Mouse (Mus musculus) limb, embryonic 15.5 days (tissue): Measurements from ENCODE around the gene Rora. TPM values are rescaled to one million over a fixed set of nuclear protein-coding genes. Genes with fewer than 3 reads are reported as not detected.

Experiments used
- ATAC-seq: fragments of 200-750 bp; cut with Nextera tagmentation; 2 replicates; pipeline ENCODE4 v1.8.0; 2017; ENCODE audit warnings: low read depth, moderate TSS enrichment; ENCODE audit not compliant: insufficient number of reproducible peaks, low FRiP score, low TSS enrichment
- H3K27ac ChIP-seq: fragments of 300-500 bp; sonication (generic); 2 replicates; pipeline ENCODE4 v1.5.1; 2015; ENCODE audit warnings: moderate library complexity, mild to moderate bottlenecking, inconsistent platforms
- H3K27me3 ChIP-seq: fragments of 300-500 bp; sonication (generic); 2 replicates; pipeline ENCODE4 v1.6.1; 2015; ENCODE audit warnings: inconsistent platforms
- H3K36me3 ChIP-seq: fragments of 300-500 bp; sonication (generic); 2 replicates; pipeline ENCODE4 v1.6.1; 2015; ENCODE audit warnings: inconsistent platforms
- H3K4me1 ChIP-seq: fragments of 300-500 bp; sonication (generic); 2 replicates; pipeline ENCODE4 v1.6.1; 2015; ENCODE audit warnings: inconsistent platforms
- H3K4me2 ChIP-seq: fragments of 300-500 bp; sonication (generic); 2 replicates; pipeline ENCODE4 v1.6.1; 2015; ENCODE audit warnings: mild to moderate bottlenecking, inconsistent platforms
- H3K4me3 ChIP-seq: fragments of 300-500 bp; sonication (generic); 2 replicates; pipeline ENCODE4 v1.5.1; 2015; ENCODE audit warnings: mild to moderate bottlenecking, inconsistent platforms
- H3K9ac ChIP-seq: fragments of 300-500 bp; sonication (generic); 2 replicates; pipeline ENCODE4 v1.6.1; 2015; ENCODE audit warnings: inconsistent platforms
- H3K9me3 ChIP-seq: fragments of 300-500 bp; sonication (generic); 2 replicates; pipeline ENCODE4 v1.6.1; 2016; ENCODE audit warnings: inconsistent platforms
- WGBS: fragments of 180-500 bp; shearing (Covaris S2); methylation state at CpG from one replicate; pipeline ENCODE4 v1.1.7; 2015; 5-methylcytosine and 5-hydroxymethylcytosine counted together
- polyA plus RNA-seq: library from polyadenylated mRNA; unstranded; fragments of >200 nt; fragmentation: Nextera tagmentation; extraction: Ambion mirVana; gene quantifications from 2 replicates; pipeline ENCODE4 v1.2.1, GENCODE M21; 2015

Rora gene
- polyA plus RNA-seq, 1 experiment from 2014 or later = 25.4 TPM

GRCm38 (mm10) chr9:68694889-68695495 lies 41.4 kb downstream of the Rora start:
- no peak overlapping the region for H3K9ac ChIP-seq
- no peaks in the 10 kb centered on the region for H3K36me3 ChIP-seq
- no peaks in the 10 kb centered on the region for H3K27me3 ChIP-seq
- no peaks in the 10 kb centered on the region for H3K9me3 ChIP-seq
- no peak overlapping the region for H3K4me3 ChIP-seq
- H3K27ac ChIP-seq = 0 out of 2 replicates have a peak overlapping the region, but pooled peaks have one; percentile 1
- H3K4me1 ChIP-seq = peaks cover 14% of the 10 kb centered on the region
- WGBS = 13% methylated on average over 4 of the region's 4 CpGs
- H3K4me2 ChIP-seq = no peak overlapping the region
- no peak for ATAC-seq

- no peak for ATAC-seq
- H3K9ac ChIP-seq = no peak overlapping the region
- WGBS = 25% methylated on average over 16 of the region's 16 CpGs
These were observed 41.9 kb downstream of the Rora start for GRCm38 (mm10) chr9:68695496-68695969.

GRCm38 (mm10) chr9:68696425-68696956 lies 42.9 kb downstream of the Rora start:
- H3K36me3 ChIP-seq = no peaks in the 10 kb centered on the region
- H3K27ac ChIP-seq = no peak overlapping the region
- no peak overlapping the region for H3K9ac ChIP-seq
- H3K4me1 ChIP-seq = peaks cover 14% of the 10 kb centered on the region
- WGBS = 82% methylated on average over 3 of the region's 3 CpGs
- ATAC-seq = no peak
- no peak overlapping the region for H3K4me3 ChIP-seq
- H3K9me3 ChIP-seq = no peaks in the 10 kb centered on the region
- no peak overlapping the region for H3K4me2 ChIP-seq
- H3K27me3 ChIP-seq = no peaks in the 10 kb centered on the region

More at GRCm38 (mm10) chr9:68695496-68695969, 41.9 kb downstream of the Rora start:
- Histone ChIP-seq H3K4me2 (no peak overlapping the region), H3K36me3 (no peaks in the 10 kb centered on the region), H3K27me3 (no peaks in the 10 kb centered on the region), H3K4me1 (peaks cover 14% of the 10 kb centered on the region), H3K4me3 (no peak overlapping the region), H3K9me3 (no peaks in the 10 kb centered on the region), H3K27ac (no peak overlapping the region)

- ATAC-seq = no peak
- peaks cover 14% of the 10 kb centered on the region for H3K4me1 ChIP-seq
- H3K9me3 ChIP-seq = no peaks in the 10 kb centered on the region
- H3K36me3 ChIP-seq = no peaks in the 10 kb centered on the region
- H3K27ac ChIP-seq = no peak overlapping the region
- no peak overlapping the region for H3K4me3 ChIP-seq
- no peak overlapping the region for H3K4me2 ChIP-seq
- no peaks in the 10 kb centered on the region for H3K27me3 ChIP-seq
- WGBS = 73% methylated on average over 1 of the region's 1 CpGs
- no peak overlapping the region for H3K9ac ChIP-seq
These were observed 45.8 kb downstream of the Rora start for GRCm38 (mm10) chr9:68699341-68699740.

GRCm38 (mm10) chr9:68699856-68700255 lies 46.3 kb downstream of the Rora start:
- WGBS = 61% methylated on average over 4 of the region's 4 CpGs

GRCm38 (mm10) chr9:68707636-68708035 lies 54.0 kb downstream of the Rora start:
- no peaks in the 10 kb centered on the region for H3K27me3 ChIP-seq
- no peak overlapping the region for H3K27ac ChIP-seq
- H3K4me2 ChIP-seq = no peak overlapping the region
- no peaks in the 10 kb centered on the region for H3K36me3 ChIP-seq
- no peaks in the 10 kb centered on the region for H3K4me1 ChIP-seq
- no peak overlapping the region for H3K4me3 ChIP-seq
- H3K9me3 ChIP-seq = no peaks in the 10 kb centered on the region
- ATAC-seq = no peak
- WGBS = 61% methylated on average over 5 of the region's 5 CpGs
- H3K9ac ChIP-seq = no peak overlapping the region

More at GRCm38 (mm10) chr9:68699856-68700255, 46.3 kb downstream of the Rora start:
- no peak for ATAC-seq
- no peak overlapping the region for H3K4me3 ChIP-seq
- H3K4me2 ChIP-seq = no peak overlapping the region
- no peaks in the 10 kb centered on the region for H3K9me3 ChIP-seq
- no peak overlapping the region for H3K9ac ChIP-seq
- H3K27ac ChIP-seq = no peak overlapping the region
- no peaks in the 10 kb centered on the region for H3K36me3 ChIP-seq
- no peaks in the 10 kb centered on the region for H3K27me3 ChIP-seq
- peaks cover 12% of the 10 kb centered on the region for H3K4me1 ChIP-seq

- no peaks in the 10 kb centered on the region for H3K4me1 ChIP-seq
- no peaks in the 10 kb centered on the region for H3K27me3 ChIP-seq
- no peak for ATAC-seq
- H3K9me3 ChIP-seq = no peaks in the 10 kb centered on the region
- WGBS = 67% methylated on average over 8 of the region's 8 CpGs
- H3K27ac ChIP-seq = no peak overlapping the region
- H3K4me2 ChIP-seq = no peak overlapping the region
- H3K9ac ChIP-seq = no peak overlapping the region
- H3K4me3 ChIP-seq = no peak overlapping the region
- H3K36me3 ChIP-seq = no peaks in the 10 kb centered on the region
These were observed 55.6 kb downstream of the Rora start for GRCm38 (mm10) chr9:68709232-68709631.

GRCm38 (mm10) chr9:68710893-68711654 lies 57.5 kb downstream of the Rora start:
- H3K4me3 ChIP-seq = no peak overlapping the region
- no peak overlapping the region for H3K9ac ChIP-seq
- H3K27ac ChIP-seq = no peak overlapping the region
- no peaks in the 10 kb centered on the region for H3K9me3 ChIP-seq
- H3K4me1 ChIP-seq = no peaks in the 10 kb centered on the region
- WGBS = 68% methylated on average over 14 of the region's 14 CpGs
- H3K27me3 ChIP-seq = no peaks in the 10 kb centered on the region
- no peak for ATAC-seq
- no peaks in the 10 kb centered on the region for H3K36me3 ChIP-seq
- H3K4me2 ChIP-seq = no peak overlapping the region

GRCm38 (mm10) chr9:68716961-68717360 lies 63.4 kb downstream of the Rora start:
- Histone ChIP-seq H3K4me1 (no peaks in the 10 kb centered on the region), H3K27me3 (no peaks in the 10 kb centered on the region), H3K9me3 (no peaks in the 10 kb centered on the region), H3K36me3 (no peaks in the 10 kb centered on the region), H3K9ac (no peak overlapping the region), H3K27ac (no peak overlapping the region), H3K4me3 (no peak overlapping the region), H3K4me2 (no peak overlapping the region)
- WGBS = 22% methylated on average over 5 of the region's 5 CpGs
- no peak for ATAC-seq

- H3K4me3 ChIP-seq = no peak overlapping the region
- H3K27me3 ChIP-seq = no peaks in the 10 kb centered on the region
- WGBS = 82% methylated on average over 6 of the region's 6 CpGs
- H3K9ac ChIP-seq = no peak overlapping the region
- H3K9me3 ChIP-seq = no peaks in the 10 kb centered on the region
- H3K4me1 ChIP-seq = no peaks in the 10 kb centered on the region
- ATAC-seq = no peak
- no peaks in the 10 kb centered on the region for H3K36me3 ChIP-seq
- H3K4me2 ChIP-seq = no peak overlapping the region
- no peak overlapping the region for H3K27ac ChIP-seq
These were observed 64.8 kb downstream of the Rora start for GRCm38 (mm10) chr9:68718427-68718826.

GRCm38 (mm10) chr9:68719286-68719685 lies 65.7 kb downstream of the Rora start:
- Histone ChIP-seq H3K27ac (no peak overlapping the region), H3K9ac (no peak overlapping the region), H3K36me3 (no peaks in the 10 kb centered on the region), H3K9me3 (no peaks in the 10 kb centered on the region), H3K27me3 (no peaks in the 10 kb centered on the region), H3K4me1 (no peaks in the 10 kb centered on the region), H3K4me3 (no peak overlapping the region), H3K4me2 (no peak overlapping the region)
- 82% methylated on average over 9 of the region's 9 CpGs for WGBS
- ATAC-seq = no peak

GRCm38 (mm10) chr9:68724636-68725285 lies 71.2 kb downstream of the Rora start:
- no peak for ATAC-seq
- WGBS = 76% methylated on average over 8 of the region's 8 CpGs

More at GRCm38 (mm10) chr9:68724636-68725285, 71.2 kb downstream of the Rora start:
- no peak overlapping the region for H3K4me2 ChIP-seq
- no peaks in the 10 kb centered on the region for H3K9me3 ChIP-seq
- H3K36me3 ChIP-seq = no peaks in the 10 kb centered on the region
- H3K4me3 ChIP-seq = no peak overlapping the region
- H3K4me1 ChIP-seq = no peaks in the 10 kb centered on the region
- no peaks in the 10 kb centered on the region for H3K27me3 ChIP-seq
- H3K9ac ChIP-seq = no peak overlapping the region
- H3K27ac ChIP-seq = no peak overlapping the region
